Mouse (Mus musculus) lung, embryonic 15.5 days (tissue): Measurements from ENCODE around the gene Nms. TPM values are rescaled to one million over a fixed set of nuclear protein-coding genes. Genes with fewer than 3 reads are reported as not detected.

ENCODE experiments used
- ATAC-seq: fragments of 200-750 bp; cut with Nextera tagmentation; 2 replicates; pipeline ENCODE4 v1.8.0; 2017; ENCODE audit warnings: moderate number of reproducible peaks, borderline replicate concordance; ENCODE audit not compliant: low FRiP score, low TSS enrichment; ENCODE audit errors: extremely low read depth
- H3K27ac ChIP-seq: fragments of 300-500 bp; sonication (generic); 2 replicates; pipeline ENCODE4 v1.5.1; 2015; ENCODE audit warnings: moderate library complexity, mild to moderate bottlenecking, inconsistent platforms
- H3K27me3 ChIP-seq: fragments of 300-500 bp; sonication (generic); 2 replicates; pipeline ENCODE4 v1.6.1; 2015; ENCODE audit warnings: inconsistent platforms
- H3K36me3 ChIP-seq: fragments of 300-500 bp; sonication (generic); 2 replicates; pipeline ENCODE4 v1.6.1; 2015; ENCODE audit warnings: inconsistent platforms
- H3K4me1 ChIP-seq: fragments of 300-500 bp; sonication (generic); 2 replicates; pipeline ENCODE4 v1.6.1; 2015; ENCODE audit warnings: inconsistent platforms
- H3K4me2 ChIP-seq: fragments of 300-500 bp; sonication (generic); 2 replicates; pipeline ENCODE4 v1.6.1; 2015; ENCODE audit warnings: inconsistent platforms, mild to moderate bottlenecking, moderate library complexity
- H3K4me3 ChIP-seq: fragments of 300-500 bp; sonication (generic); 2 replicates; pipeline ENCODE4 v1.5.1; 2015; ENCODE audit warnings: mild to moderate bottlenecking, inconsistent platforms
- H3K9ac ChIP-seq: fragments of 300-500 bp; sonication (generic); 2 replicates; pipeline ENCODE4 v1.6.1; 2015; ENCODE audit warnings: inconsistent platforms
- H3K9me3 ChIP-seq: fragments of 300-500 bp; sonication (generic); 2 replicates; pipeline ENCODE4 v1.6.1; 2016; ENCODE audit warnings: inconsistent platforms
- WGBS: fragments of 180-500 bp; shearing (Covaris S2); methylation state at CpG from one replicate; pipeline ENCODE4 v1.1.7; 2015; 5-methylcytosine and 5-hydroxymethylcytosine counted together
- polyA plus RNA-seq: library from polyadenylated mRNA; unstranded; fragments of >200 nt; fragmentation: Nextera tagmentation; extraction: Ambion mirVana; gene quantifications from 2 replicates; pipeline ENCODE4 v1.2.1, GENCODE M21; 2015

Nms gene
- polyA plus RNA-seq: not detected in 2 replicates

DNA sequence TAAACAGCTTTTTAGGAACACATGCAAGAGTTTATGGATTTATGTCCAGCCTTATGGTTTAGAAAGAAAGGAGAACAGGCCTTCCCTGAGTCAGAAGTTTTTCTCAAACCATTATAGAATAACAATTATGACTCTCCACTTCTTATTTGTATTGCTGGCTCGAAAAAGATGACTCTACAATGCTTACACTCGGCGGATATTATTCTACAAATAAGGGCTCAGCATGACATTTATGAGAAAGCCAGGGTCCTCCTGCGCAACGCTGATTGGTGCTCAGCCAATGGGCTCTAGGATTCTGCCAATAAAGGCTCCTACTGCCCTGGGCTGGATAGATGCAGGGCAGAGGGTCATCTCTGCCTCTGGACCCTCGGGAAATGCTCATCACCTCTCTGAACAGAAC lies at the start of gene Nms:
Gene Nms (plus strand): TSS at position 301 of the 400 bp plus-strand sequence.
- ATAC-seq: no peak
- H3K27me3 ChIP-seq: no peaks in the 10 kb centered on the region
- H3K9ac ChIP-seq: no peak within 1 kb of the TSS
- no peak within 1 kb of the TSS for H3K4me3 ChIP-seq
- H3K27ac ChIP-seq: no peak within 1 kb of the TSS
- 69% methylated on average over 6 of the region's 6 CpGs for WGBS
- H3K9me3 ChIP-seq: no peaks in the 10 kb centered on the region
- H3K36me3 ChIP-seq: no peaks in the 10 kb centered on the region
- H3K4me1 ChIP-seq: no peaks in the 10 kb centered on the region
- no peak within 1 kb of the TSS for H3K4me2 ChIP-seq

DNA sequence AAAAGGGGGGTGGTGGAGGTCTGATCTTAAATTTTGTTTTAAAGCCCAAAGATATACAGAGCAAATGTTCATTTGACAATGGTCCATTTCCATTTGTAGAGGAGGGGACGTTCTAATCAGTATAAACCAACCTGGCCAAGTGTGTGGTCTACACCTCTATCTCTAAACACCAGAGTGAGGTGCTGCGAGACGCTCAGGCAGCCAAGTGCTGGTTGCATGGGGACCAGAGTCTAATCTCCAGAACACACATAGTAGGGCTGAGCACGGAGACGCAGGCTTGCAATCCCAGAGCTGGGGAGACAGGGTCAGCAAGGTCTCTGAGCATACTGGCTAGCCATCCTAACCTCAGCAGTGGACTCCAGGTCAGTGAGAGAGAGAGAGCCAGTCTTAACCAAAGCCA lies 47.5 kb upstream of the Nms start:
- Histone ChIP-seq H3K4me2 (no peak overlapping the region), H3K36me3 (no peaks in the 10 kb centered on the region), H3K9me3 (no peaks in the 10 kb centered on the region), H3K4me1 (no peaks in the 10 kb centered on the region), H3K27me3 (no peaks in the 10 kb centered on the region), H3K9ac (no peak overlapping the region), H3K4me3 (no peak overlapping the region), H3K27ac (no peak overlapping the region)
- WGBS: 79% methylated on average over 5 of the region's 5 CpGs
- ATAC-seq: no peak

DNA sequence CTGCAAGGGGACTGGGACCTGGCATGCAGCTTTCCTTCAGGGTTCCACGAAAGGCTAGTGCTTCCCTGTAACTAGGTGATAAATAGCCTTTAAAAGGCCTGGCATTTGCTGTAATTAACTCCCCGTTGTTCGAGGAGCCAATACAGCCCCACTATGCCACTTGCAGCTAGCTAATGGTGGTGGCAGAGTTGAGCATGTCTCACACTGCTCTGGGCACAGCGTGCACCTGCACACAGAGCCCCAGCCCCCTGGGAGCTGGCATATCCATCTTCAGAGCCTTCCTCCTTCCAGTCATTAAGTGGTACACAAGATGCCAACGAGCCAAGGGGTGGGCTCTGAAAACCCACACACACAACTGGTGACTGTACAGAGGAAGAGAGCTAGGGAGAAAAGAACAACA lies 45.9 kb upstream of the Nms start:
- WGBS: 66% methylated on average over 5 of the region's 5 CpGs
- Histone ChIP-seq H3K36me3 (no peaks in the 10 kb centered on the region), H3K27ac (no peak overlapping the region), H3K4me1 (no peaks in the 10 kb centered on the region), H3K27me3 (0 out of 2 replicates have a peak, but pooled peaks cover 5% of the 10 kb centered on the region), H3K9me3 (no peaks in the 10 kb centered on the region), H3K4me2 (no peak overlapping the region), H3K4me3 (no peak overlapping the region), H3K9ac (no peak overlapping the region)
- no peak for ATAC-seq

DNA sequence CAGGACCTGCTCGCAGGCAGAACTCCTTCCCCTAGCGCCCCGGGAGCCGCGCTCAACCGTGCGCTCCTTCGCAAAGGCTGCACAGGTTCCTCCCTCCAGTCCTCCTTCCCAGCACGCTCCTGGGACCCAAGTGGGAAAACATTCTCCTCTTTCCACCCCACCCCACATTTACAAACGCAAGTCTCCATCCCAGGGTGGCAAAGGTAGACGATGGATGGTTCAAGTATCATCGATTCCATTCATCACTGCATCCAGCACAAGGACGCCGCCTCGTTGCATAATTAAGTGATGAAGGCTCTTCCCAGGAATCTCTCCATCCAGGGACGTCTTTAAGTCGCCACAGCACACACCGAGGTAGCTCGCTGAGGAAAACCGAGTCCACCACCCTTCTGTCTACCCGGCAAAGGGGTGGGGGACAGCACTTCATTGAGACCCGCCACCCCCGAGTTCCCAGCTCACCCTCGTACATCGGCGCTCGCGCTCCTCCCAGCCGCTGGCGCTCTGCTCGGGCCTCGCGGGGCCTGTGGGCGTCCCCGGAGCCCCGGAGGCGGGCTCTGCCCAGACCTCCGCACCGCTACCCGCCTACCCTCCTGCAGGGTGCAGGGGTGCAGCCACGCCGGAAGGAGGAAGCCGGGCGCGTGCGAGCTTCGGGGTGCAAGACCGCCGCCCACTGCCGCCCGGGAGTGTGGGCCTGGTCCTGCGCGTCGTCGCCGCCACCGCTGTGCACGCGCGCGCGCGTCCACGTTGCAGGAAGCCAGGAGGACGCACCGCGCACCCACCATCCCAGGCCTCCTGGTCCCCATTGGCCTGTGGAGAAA lies 41.3 kb upstream of the Nms start, which contains the start of gene Chst10:
Gene Chst10 (minus strand): TSS at position 731 of the 818 bp plus-strand sequence.
- 0 out of 2 replicates have a peak, but pooled peaks cover 2% of the 10 kb centered on the region for H3K4me1 ChIP-seq
- H3K9ac ChIP-seq: peak within 1 kb of the TSS; percentile 37
- peak within 1 kb of the TSS; percentile 80 for H3K4me2 ChIP-seq
- no peaks in the 10 kb centered on the region for H3K9me3 ChIP-seq
- H3K36me3 ChIP-seq: no peaks in the 10 kb centered on the region
- peak; percentile 89 for ATAC-seq
- H3K4me3 ChIP-seq: peak within 1 kb of the TSS; percentile 63
- no peak within 1 kb of the TSS for H3K27ac ChIP-seq
- under 1% methylated on average over 65 of the region's 67 CpGs for WGBS
- 0 out of 2 replicates have a peak, but pooled peaks cover 5% of the 10 kb centered on the region for H3K27me3 ChIP-seq

DNA sequence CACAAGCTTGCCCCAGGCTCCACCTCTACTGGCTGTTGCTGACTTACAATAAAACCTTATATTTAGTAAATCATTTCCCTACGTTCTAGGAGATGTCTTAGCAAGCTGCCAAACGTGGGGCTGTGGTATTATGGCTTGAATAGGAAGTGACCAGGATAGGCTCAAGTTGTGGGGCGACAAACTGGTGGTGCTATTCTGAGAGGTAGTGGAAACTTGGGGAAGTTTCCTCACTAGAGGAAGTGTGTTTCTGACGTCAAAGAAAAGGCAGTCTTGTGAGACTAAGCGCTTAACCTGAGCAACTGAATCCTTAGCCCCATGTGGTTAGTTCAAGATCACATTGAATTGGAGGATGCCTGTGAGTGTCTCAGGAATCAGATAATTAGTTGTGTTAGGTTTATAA lies 36.4 kb upstream of the Nms start:
- Histone ChIP-seq H3K36me3 (no peaks in the 10 kb centered on the region), H3K9me3 (no peaks in the 10 kb centered on the region), H3K4me1 (0 out of 2 replicates have a peak, but pooled peaks cover 2% of the 10 kb centered on the region), H3K4me2 (no peak overlapping the region), H3K27me3 (0 out of 2 replicates have a peak, but pooled peaks cover 3% of the 10 kb centered on the region), H3K9ac (no peak overlapping the region), H3K4me3 (no peak overlapping the region), H3K27ac (no peak overlapping the region)
- WGBS: 47% methylated on average over 5 of the region's 5 CpGs
- no peak for ATAC-seq

DNA sequence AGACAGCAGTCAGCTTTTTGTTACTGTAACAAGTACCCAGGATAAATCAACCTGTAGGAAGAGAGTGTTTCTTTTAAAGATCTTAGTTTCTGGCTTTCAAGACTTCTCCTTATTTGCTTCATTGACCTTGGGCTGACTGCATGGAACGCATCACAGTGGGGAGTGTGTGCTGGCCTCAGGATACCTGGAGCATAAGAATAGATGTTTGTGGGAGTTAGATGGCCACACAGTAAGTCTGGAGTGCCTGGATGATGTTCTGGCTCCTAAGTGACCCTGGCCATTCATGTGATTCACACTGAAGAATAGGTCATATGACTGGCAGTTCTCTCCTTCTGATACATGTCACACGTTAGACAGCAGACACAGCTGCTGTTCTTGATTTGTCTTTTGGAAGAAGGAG lies 35.0 kb upstream of the Nms start:
- ATAC-seq: no peak
- Histone ChIP-seq H3K27ac (no peak overlapping the region), H3K36me3 (no peaks in the 10 kb centered on the region), H3K4me3 (no peak overlapping the region), H3K27me3 (no peaks in the 10 kb centered on the region), H3K4me1 (no peaks in the 10 kb centered on the region), H3K9ac (no peak overlapping the region), H3K9me3 (no peaks in the 10 kb centered on the region), H3K4me2 (no peak overlapping the region)
- 67% methylated on average over 2 of the region's 2 CpGs for WGBS

DNA sequence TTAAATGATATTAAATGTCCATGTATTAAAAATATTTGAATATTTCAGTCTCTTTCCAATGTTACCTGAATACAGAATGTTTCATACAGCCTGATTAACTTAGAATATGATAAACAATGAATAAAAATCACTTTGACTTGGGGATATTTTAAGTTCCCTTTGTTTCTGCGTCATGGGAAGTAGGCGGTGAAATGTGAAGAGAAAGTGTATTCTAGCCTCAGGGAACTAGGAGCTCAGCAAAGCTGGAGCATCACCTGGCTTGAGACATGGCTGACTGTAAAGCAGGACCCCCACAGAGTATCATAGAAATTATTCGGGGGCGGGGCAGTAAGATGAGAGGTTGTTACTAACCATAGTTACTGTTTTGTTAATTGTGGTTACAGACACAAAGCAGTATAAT lies 10.0 kb upstream of the Nms start:
- 80% methylated on average over 4 of the region's 4 CpGs for WGBS
- Histone ChIP-seq H3K9ac (no peak overlapping the region), H3K4me2 (no peak overlapping the region), H3K27me3 (no peaks in the 10 kb centered on the region), H3K27ac (no peak overlapping the region), H3K4me1 (no peaks in the 10 kb centered on the region), H3K36me3 (no peaks in the 10 kb centered on the region), H3K9me3 (no peaks in the 10 kb centered on the region), H3K4me3 (no peak overlapping the region)
- no peak for ATAC-seq

DNA sequence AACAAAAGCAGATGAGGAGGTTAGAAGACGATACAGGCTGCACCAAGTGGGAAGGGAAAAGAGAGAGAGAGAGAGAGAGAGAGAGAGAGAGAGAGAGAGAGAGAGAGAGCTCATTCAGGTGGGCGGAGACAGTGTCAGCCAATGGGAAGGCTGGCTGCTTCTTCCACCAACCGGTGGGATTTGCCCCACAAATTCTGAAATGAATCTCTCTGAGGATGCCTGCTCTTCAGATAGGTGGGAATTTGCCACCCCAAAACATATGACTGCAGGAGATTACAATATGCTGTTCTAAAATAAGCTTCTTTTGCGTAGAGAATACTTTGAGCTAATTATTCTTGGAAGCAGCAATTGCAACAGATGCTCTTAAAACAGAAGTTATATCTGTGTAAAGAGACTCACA lies 9.5 kb upstream of the Nms start:
- H3K9ac ChIP-seq: no peak overlapping the region
- H3K36me3 ChIP-seq: no peaks in the 10 kb centered on the region
- H3K4me2 ChIP-seq: no peak overlapping the region
- no peak overlapping the region for H3K27ac ChIP-seq
- WGBS: 61% methylated on average over 4 of the region's 4 CpGs
- H3K4me3 ChIP-seq: no peak overlapping the region
- no peaks in the 10 kb centered on the region for H3K9me3 ChIP-seq
- no peaks in the 10 kb centered on the region for H3K27me3 ChIP-seq
- H3K4me1 ChIP-seq: no peaks in the 10 kb centered on the region
- no peak for ATAC-seq

DNA sequence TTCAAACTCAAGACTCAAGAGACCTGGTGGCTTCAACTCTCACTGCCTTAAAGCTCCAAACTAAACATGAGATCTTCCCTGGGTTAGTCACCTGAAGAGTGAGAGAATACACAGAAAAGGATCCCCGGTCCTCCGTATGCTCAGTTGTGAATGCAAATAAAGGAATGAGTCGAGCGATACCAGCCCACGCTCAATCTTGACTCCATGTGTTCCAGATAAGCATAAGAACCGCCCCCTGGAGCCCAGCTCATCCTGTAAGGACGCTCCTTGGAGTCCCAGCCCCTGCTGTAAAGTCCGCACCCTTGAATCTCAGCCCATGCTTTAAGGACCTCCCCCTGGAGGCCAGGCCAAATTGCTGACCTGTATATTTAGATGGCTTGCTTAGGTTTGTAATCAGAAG lies 8.2 kb upstream of the Nms start:
- Histone ChIP-seq H3K27me3 (no peaks in the 10 kb centered on the region), H3K9ac (no peak overlapping the region), H3K4me1 (no peaks in the 10 kb centered on the region), H3K27ac (no peak overlapping the region), H3K4me3 (no peak overlapping the region), H3K4me2 (no peak overlapping the region), H3K9me3 (no peaks in the 10 kb centered on the region), H3K36me3 (no peaks in the 10 kb centered on the region)
- WGBS: 47% methylated on average over 8 of the region's 8 CpGs
- no peak for ATAC-seq

DNA sequence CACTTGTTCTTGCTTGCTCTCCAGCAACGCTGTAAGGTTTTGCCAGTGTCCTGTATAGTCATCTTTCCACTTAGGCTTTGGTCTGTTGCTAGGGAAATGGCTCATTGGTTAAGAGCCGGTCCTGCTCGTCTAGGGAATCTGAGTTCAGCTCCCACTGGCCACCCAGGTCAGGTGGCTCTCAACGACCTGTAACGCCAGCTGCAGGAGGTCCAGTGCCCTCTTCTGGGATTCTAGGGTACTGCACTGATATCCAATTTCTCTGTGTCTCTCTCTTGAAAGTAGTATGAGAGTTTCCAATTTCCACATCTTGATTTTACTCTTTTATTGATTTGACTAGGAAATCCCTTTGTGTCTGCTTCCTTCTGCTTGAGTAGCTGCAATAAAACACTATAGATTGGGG lies 4.3 kb upstream of the Nms start:
- Histone ChIP-seq H3K36me3 (no peaks in the 10 kb centered on the region), H3K9ac (no peak overlapping the region), H3K27ac (no peak overlapping the region), H3K4me1 (no peaks in the 10 kb centered on the region), H3K4me3 (no peak overlapping the region), H3K4me2 (no peak overlapping the region), H3K9me3 (no peaks in the 10 kb centered on the region), H3K27me3 (no peaks in the 10 kb centered on the region)
- 25% methylated on average over 5 of the region's 5 CpGs for WGBS
- no peak for ATAC-seq

DNA sequence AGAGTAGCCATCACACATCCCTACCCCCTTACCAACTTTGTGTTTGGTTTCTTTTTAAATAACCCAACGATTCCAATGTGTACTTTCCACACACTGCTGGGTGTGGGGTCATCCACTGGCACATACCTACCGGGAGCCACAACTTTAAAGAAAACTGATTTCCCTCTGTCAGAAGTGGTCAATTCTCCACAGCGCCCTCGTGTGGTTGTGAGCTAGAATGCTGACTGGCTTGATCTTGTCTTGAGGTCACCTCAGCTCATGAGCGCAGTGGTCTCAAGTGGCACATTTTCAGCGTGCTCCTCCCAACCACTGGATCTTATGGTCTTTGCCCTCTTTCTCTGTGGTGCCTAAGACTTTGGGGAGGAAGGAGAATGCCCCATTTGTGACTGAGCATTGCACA lies 2.2 kb upstream of the Nms start:
- WGBS: 19% methylated on average over 6 of the region's 6 CpGs
- no peak for ATAC-seq
- Histone ChIP-seq H3K27ac (no peak overlapping the region), H3K4me2 (no peak overlapping the region), H3K36me3 (no peaks in the 10 kb centered on the region), H3K4me1 (no peaks in the 10 kb centered on the region), H3K9me3 (no peaks in the 10 kb centered on the region), H3K9ac (no peak overlapping the region), H3K4me3 (no peak overlapping the region), H3K27me3 (no peaks in the 10 kb centered on the region)

DNA sequence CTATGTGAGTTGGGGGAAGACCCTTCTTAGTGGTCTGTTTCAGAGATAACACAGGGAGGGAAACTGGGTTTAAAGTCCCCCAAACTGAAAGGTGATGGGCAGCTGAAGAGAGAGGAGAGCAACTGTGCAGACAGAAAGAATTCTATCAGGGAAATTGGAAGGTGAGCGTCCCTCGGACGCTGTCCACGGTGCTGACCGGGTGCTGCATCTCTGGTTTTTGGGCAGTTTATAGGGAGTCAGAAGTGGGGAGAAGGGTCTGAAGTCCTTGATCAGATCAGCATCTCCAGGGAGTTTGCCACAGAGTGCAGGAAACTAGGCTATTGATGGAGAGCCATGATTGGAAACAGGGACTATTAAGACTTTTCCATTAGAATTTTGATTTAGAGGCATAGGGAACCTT lies 659 bp downstream of the Nms start:
- no peaks in the 10 kb centered on the region for H3K27me3 ChIP-seq
- H3K9me3 ChIP-seq: no peaks in the 10 kb centered on the region
- H3K4me2 ChIP-seq: no peak overlapping the region
- 2% methylated on average over 5 of the region's 5 CpGs for WGBS
- ATAC-seq: no peak
- H3K36me3 ChIP-seq: no peaks in the 10 kb centered on the region
- no peak overlapping the region for H3K27ac ChIP-seq
- H3K4me3 ChIP-seq: no peak overlapping the region
- no peaks in the 10 kb centered on the region for H3K4me1 ChIP-seq
- no peak overlapping the region for H3K9ac ChIP-seq
